Mouse (Mus musculus): ENCODE measurements around the gene Ctdsp1. TPM values are rescaled to one million over a fixed set of nuclear protein-coding genes. Genes with fewer than 3 reads are reported as not detected.

Ctdsp1 gene
- total RNA-seq, 2 experiments from 2014 or later, result 25.9 to 28.4 TPM

DNA sequence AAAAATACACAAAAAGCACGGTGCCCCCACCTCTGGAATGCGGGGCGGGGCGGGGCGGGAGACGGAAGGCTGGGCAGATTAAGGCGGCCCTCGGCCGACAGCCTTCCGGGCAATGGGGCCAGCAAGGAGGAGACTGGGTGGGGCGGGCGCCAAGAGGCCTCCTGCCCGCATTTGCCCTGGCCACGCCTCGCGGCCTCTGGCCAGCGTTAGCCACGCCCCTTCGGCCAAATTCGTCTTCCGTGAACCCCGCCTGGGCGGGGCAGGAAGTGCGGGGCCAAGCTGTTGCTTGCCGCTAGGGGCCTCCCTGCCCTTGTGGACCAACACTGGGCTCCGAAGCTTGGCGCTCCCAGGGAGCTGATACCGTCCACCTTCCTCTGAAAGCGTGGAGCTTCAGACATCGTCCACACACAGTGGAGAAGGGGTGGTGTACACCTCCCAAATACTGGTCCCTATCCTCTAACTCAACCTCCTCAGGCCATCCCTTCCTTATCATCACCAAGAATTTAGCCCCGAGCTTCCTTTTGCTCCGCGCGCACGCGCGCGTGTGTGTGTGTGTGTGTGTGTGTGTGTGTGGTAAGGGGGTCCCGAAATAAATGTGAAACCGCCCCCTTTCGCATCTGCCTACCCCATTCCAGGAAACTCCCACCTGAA is 6.1 kb downstream of the Ctdsp1 start:
- peak; percentile 88 to 93 for DNase-seq

DNA sequence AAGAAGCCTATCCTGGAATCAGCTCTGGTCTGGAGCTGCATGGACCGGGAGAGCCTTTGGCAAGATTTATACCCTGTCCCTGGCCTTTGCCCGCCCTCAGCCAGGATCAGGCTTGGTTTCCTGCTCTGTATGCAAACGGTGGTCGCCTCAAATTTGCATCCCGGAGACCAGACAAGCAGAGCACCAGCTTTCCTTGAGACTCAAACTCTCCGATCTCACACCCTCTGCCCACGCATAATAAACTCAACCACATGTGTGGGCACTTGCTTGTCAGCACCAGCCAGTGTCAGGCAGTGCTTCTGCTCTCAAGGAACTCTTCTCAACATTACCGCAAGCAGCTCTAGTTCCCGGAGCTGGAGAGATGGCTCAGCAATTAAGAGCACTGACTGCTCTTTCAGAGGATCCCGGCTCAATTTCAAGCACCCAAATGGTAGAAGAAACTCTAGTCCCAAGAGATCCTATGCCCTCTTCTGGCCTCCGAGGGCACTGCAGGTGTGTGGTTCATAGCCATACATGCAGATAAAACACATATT is 6.7 kb downstream of the Ctdsp1 start:
- peak in 1 of 2 experiments; percentile 24 for DNase-seq

DNA sequence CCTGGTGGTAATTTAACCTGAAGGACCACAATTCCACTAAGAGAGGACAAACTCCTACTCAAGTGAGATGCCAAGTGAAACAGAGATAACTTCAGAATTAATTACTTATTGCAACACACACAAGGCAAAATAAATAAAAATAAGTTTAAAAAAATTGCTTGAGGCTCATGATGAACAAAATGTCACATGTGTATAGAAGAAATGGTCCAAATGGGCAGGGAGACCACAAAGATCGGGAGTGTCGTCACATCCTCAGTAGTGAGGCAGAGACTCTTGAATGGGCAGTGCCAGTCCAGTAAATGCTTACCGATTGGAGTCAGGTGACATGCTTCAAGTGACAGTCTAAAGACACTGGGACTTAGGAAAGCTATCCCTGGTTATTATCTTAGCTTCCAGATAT is 9.2 kb downstream of the Ctdsp1 start:
- no peak for DNase-seq

DNA sequence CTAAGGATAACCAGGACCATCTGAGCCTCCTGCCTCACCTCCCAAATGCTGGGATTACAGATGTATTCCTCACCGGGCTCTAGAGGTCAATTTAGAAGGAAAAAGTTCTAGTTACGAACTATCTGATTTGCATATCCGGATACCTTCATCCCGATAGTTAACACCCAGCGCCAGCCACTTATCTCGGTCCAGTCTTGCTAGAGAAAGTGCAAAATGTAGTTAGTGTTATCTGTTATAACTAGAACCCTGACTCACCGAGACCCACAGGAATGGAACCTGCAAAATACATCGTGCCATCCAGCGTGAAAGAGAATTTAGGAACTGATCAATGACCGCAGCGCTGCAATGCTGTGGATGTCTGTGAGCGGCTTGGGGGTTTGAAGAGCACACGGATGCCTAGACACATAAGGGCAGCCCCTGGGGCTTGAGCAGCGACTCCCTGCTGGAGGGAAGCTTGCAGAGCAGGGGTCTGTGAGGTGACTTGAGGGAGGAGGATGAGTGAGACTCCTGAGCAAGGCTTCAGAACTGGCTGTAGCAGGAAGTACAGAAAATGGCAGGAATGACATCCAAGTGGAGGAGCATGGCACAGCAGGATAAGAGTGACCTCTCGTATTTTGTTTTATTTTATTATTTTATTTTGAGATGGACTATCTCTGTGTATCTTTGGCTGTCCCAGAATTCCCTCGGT is 9.8 kb downstream of the Ctdsp1 start:
- no peak for DNase-seq

DNA sequence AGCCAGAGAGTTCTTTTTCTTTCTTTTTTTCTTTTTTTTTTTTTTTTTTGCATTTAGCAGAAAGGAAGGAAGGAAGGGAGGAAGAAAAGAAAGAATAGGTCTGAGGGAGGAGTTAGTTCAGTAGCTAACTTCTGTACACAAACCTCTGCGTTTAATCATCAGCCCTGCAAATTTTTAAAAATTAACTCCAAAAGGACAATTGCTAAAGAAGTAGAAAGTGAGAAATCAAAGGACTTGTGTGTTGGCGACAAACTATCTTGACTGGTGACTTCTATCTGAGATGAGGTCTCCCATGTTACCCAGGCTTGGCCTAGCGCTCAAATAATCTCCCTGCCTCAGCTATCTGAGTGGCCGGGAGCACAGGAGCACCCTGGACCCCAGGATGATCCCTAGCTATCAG is 12.9 kb downstream of the Ctdsp1 start:
- DNase-seq, result no peak

DNA sequence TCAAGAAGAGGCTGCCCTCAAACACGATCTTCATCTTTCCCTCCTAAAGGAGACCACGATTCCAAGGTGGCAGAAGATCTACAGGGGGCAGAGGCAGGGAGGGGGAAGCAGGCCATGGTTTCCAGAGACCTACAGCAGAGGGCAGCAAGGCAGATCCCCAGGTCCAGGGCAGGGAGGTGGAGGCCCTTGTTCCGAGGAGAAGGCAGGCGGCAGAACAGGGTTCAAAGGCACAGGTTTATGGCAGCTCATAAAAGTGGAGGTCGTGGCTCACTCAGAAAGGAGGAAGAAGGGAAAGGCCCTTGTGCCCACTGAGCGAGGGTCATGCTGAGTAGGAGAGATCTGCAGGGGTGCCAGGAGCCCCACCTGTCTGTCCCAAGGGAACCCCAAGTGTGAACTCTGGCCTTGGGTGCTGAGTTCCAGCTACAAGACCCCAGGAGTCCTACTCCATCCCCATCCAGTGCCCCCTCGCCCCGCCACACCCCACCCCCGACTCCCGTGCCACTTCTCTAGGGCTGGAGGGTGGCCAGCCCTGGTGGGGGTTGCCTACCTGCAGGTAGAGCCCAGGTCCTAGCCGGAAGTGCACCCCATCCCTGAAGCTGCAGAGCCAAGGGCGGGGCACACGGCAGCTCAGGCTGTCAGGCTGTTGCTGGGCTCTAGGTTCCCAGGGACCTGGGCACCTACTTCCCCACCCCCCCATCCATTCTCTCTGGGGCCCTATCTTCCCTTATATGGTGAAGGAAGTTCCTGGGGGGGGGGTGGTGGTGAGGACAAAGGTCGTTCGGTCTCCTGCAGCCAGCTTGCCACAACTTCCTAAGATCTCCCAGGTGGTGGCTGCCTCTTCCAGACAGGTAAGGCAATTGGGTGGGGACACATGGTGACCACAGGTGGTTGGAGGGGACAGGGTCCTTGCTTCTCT is 17.5 kb downstream of the Ctdsp1 start, which contains the start of gene Vil1:
Gene Vil1, plus strand, starts transcription at position 788 of the 916 bp plus-strand sequence.
- no peak for DNase-seq

DNA sequence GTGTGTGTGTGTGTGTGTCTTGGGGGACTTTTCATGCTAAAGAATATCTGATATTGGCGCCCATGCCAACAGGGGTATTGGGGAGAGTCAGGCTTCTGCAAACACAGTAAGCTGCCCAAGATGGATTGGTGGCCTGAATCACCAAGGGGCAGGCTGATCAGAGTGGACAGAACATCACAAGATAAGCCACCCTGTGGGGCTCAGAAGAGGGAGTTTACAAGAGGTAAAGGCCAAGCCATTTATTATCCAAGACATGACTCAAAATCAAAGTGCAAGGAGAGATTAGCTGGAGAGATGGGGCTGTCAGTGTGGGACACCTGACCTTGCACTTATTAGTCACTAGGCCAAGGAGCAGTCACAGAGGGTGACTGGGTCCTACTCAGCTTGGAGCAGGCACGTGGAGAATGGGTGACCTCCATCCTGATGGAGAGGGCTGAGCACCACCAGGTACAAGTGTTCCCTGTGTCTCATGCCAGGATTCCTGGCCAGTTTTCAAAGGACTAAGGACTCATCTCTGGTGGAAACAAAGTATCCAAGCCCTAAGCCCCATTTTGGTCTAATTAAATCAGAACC is 20.5 kb downstream of the Ctdsp1 start:
- no peak for DNase-seq

DNA sequence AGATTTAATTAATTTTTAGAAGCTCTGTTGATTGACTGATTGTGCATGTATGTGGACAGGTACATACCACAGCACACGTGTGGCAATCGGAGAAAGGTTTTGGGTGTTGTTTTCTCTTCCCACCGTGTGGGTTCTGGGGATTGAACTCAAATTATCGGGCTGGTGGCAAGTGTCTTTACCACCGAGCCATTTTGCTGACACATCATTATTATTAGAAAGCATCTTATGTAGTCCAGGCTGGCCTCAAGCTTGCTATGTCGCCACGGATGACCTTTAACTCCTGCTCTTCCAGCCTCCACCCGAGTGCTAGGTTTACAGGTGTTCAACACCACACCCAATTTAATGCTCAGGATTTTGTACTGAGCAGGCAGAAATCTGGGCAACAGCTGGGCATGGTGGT is 21.4 kb downstream of the Ctdsp1 start:
- no peak for DNase-seq

DNA sequence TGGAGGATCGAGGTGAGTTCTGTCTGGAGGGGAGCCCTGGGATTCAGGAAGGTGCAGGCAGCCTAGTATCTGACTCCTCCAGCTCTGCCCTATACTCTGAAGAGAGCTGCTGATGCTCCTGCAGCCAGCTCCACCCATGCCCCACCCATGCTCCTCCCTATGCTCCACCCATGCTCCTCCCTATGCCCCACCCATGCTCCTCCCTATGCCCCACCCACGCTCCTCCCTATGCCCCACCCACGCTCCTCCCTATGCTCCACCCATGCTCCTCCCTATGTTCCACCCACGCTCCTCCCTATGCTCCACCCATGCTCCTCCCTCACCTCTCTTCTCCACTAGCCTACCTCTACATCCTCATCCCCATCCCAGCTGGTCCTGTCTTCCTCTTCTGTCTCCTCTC is 23.8 kb downstream of the Ctdsp1 start:
- no peak for DNase-seq

DNA sequence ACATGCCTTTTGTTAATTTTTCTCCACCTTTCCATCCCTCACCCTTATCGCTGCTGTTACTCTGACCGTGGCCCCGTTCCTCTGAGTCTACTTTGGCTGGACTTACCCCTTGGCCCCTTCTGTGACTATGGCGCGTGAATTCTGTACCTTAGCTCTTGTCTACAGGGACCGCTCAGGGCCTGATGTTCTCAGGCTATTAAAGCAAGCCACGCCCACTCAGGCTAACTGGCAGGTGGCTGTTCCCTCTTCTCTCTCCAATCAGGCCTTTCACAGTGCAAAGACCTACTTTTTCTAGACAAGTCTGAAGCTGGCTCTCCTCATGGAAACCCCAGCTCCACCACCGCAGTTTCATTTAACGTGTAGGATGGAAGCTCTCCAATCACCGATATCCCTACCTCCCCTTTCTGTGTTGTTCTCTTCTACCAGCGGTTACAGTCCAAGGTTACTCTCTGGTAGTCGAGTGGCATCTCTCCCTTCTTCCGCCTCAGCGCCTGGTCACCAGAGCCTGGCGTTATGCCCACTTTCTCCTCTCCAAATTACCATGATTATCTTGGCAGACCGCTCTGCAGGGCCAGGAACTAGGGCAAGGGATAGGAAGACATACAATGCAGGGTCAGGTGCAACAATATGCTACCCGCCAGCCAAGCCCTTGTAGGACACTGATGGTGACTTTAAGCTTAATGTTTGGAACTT is 27.6 kb downstream of the Ctdsp1 start:
- DNase-seq, result no peak

DNA sequence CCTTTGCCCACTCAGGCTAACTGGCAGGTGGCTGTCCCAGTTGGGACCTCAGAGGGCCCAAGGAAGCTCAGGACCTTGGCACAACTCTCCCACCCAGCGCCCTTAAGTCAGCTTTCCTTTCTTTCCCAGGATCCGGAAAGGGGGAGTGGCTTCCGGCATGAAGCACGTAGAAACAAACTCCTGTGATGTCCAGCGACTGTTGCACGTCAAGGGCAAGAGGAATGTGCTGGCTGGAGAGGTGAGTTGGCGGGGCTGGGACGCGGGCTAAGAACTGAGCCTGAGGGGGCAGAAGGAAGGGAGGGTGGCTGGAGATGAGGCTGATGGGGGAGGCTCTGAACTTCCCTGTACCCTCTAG is 28.1 kb downstream of the Ctdsp1 start:
- no peak for DNase-seq

DNA sequence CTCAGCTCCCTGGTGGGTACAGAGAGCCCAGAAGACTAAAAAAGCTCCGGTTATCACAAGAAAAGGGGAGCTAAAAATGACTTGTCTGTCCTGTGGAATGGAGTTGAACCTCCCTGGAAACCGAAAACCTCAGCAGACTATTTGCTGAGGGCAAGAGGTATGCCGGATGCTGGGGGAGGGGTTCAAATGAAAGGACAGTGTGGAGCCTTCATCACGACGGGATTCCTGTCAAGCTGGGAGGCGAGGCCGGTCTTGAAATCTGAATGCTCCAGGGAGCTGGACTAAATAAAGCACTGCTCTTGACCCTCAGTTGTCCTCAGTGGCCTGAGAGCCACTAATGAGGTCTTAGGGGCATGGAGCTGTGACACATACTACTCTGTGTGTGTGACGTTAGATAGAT is 31.8 kb downstream of the Ctdsp1 start:
- no peak for DNase-seq

DNA sequence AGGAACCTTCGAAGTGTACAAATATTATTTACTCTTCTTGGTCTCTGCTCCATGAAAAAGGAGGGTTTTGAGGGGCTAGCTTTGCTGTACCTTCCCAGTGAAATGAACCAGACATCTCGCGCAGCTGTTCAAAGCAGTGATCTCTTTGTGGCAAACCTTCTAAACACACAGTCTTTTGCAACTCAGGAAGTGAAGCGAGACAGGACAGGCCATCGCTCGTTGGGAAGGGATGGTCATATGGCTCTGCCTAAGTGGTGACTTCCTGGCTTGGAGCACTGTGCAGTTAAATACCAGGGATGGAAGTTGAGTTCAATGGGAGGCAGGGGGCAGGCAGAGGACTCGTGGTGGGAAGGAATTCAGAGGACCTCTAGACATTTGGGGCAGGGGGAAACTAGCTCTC is 34.5 kb downstream of the Ctdsp1 start:
- DNase-seq, result no peak

DNA sequence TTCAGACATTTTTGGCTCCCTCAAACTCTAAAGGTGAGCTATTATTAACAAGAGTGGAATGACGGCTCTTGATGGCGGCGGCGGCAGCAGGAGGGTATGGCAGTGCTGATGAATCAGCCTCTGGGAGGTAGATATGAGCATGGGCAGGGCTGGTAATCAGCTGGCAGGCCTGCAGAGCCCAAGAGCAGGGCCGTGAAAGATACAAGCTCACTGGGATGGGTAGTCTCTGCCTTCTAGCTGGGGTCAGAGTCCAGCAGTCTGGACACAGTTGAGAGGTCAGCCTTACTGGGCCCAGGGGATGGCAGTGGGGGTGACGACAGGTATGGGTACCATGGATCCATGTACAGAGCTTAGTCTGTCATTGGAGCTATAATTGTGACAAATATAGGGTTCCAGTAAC is 41.9 kb downstream of the Ctdsp1 start:
- DNase-seq, result no peak

DNA sequence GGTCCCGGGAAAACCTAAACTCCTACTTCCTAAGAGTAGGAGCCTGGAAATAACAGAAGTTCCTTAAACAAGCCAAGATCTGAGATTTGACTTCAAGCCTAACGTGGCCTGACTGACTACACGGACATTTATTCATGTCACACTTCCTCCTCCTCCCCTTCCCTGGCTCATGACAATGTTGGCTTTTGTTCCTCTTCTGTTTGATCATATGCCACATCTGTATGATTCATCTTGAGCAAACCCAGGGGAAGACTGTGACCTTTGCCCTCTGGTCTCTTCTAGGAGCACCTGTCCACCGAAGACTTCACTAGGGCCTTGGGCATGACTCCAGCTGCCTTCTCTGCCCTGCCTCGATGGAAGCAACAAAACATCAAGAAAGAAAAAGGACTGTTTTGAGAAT is 43.3 kb downstream of the Ctdsp1 start:
- no peak for DNase-seq

DNA sequence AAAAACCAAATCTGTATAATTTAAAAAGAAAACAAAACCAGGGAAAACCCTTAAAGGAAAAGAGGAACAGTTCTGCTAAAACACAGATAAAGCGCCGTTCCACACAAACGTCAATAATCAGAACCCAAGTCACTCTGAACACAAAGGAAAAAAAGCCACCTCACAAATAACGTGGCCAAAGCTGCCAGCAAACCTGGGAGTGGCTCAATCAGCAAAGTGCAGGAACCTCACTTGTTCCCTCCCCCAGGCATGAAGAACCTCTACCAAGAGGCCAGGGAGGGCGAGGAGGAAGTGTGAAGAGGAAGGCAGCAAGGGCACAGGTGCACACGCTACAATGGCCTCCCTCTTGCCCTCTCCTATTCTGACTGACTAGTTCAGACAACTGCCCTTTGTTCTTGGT is 44.3 kb downstream of the Ctdsp1 start:
- DNase-seq, result no peak

DNA sequence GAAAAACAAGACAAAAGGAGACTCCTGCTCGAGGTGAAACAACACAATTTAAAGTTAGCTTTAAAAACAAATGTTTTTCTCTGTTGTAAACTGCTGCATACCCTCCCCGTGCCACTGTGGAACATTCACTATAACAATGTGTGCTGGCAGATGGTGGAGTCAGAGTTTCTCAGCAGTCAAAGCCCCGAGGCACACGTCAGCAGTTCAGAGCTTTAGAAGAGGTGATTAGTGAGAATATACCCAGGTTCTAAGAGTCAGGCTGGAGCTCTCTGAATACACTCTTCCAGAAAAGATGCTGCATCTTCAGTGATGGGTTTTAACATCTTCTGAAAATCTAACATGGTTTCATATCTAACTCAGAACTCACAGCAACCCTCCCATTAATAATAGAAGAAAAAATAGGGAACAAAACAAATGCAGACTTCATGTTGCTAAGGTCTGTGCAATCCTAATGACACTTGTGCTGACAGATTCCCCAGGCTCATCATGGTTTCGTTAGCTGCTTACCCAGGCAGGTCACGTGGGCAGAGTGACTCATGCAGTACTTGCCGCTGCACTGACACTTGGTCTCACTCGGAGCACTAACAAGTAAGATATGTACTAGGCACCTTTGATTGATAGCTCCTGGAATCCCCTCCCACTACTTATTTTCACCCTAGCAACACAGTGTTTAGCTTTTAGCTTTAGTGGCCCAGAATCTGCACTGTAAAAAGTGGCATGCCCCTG is 46.6 kb downstream of the Ctdsp1 start:
- DNase-seq, result peak in 1 of 2 experiments; percentile 53

DNA sequence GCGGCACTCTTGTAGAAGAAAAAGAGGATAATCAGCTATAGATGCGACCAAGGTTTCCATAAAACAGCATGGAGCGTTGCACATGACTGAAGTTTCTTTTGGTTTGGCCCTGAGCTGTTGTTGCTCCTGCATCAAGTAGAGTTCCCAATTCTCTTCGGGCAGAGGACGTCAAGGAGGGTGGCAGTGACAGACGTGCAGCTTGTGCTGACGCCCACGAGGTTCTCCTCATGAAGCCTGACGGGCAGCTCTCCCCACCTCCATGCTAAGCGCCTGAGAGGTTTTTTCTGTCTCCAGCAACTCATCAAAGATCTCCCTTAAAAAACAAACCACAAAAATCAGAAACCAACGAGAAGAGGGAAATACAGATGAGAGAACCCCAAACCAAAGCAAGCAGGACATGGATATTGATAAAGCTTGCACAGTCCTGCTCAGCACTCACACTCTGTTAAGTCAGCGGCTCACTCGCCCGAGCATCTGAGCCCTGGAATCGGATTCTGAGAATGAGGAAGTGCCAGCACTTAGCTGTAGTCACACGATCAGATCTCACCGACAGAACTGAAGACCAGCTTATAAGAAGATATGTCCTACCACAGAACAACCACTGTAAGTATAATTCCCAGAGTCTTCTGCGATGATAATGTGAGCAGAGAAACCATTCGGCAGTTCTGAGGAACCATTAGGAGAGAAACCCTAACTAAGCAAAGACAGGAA is 48.0 kb downstream of the Ctdsp1 start:
- DNase-seq, result no peak

DNA sequence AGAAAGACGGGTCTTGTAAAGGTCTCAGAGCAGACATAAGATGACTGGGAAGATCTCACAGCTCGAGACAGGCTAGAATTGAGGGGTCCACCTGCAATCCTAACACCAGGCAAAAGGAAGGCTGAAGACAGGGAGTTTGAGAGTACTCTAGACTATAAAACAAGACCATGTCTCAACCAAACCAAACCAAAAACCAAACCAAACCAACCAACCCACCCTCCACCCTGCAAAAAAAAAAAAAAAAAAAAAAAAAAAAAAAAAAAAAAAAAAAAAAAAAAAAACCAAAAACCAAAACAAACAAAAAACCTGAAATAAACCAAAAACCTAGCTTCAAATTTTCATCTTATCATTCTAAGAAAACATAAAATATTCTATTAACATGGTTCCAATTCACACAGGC is 53.2 kb downstream of the Ctdsp1 start:
- DNase-seq, result no peak
